9 mouse cellular contexts compared by ENCODE assay signal in the genomic region with DNA sequence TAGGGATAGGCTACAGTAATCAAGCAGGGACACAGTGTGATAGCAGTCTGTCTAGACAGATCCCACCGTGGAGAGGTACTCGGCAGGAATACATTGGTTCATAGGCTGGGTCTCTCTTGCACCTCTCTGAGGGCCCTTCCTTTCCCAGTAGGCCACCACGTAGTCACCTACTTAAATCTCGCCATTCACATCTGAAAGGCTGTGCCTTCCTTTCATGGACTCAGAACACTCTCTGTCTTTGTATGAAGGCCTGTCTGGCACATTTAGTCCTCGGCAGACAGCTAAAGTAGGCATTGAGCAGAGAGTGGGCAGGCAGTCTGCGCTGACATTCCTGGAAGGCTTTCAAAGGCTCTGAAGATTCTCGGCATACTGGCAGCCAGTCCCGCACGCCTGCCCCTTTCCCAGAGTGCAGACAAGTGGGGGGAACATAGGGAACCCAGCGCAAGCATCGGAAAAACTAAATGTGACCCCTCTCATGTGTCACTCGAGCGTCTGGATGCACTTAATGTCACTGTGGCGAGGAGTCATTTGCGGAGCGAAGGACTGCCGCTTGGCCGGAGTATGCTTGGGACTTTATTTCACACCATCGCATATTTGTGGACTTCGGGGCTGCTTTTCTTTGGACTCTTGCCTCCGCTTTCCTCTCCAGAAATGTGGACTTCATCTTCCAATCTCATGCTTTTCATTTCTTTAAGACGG.
DNase-seq lines count a peak whose midpoint lies in the region; ATAC-seq and TF ChIP-seq lines count a peak whose summit lies in the region.
"Had no signal": no experiment of that assay in that cellular context is flagged by ENCODE, and none has a peak within 500 bp of the region (broad histone marks: within the 10 kb centered on the region; RNA-seq: fewer than 3 reads in every experiment).

No protein-coding gene starts in this region.

- peak overlapping the region; percentile 62 for H3K27ac ChIP-seq in kidney, adult 2 months (ENCODE audit: insufficient read depth, low read depth, low read length)
- H3K27ac ChIP-seq: macrophage had no signal

- 37% methylated on average over 22 of the region's 22 CpGs for WGBS in kidney, adult 2 months

- H3K4me1 ChIP-seq in E14TG2a.4 (replicated peaks; ENCODE audit: low read depth, low read length): 0 out of 2 replicates have a peak, but pooled peaks cover 4% of the 10 kb centered on the region
- H3K4me1 ChIP-seq in kidney, adult 2 months (ENCODE audit: control insufficient read depth, insufficient read depth, low read length): peaks cover 73% of the 10 kb centered on the region

- TF ChIP-seq POLR2A in kidney, adult 2 months (IDR thresholded peaks at IDR 0.05; ENCODE audit: low read depth, low read length): no peak

- no peaks in the 10 kb centered on the region for H3K9me3 ChIP-seq in E14TG2a.4 (ENCODE audit: low read length)

- H3K36me3 ChIP-seq in E14TG2a.4 (ENCODE audit: insufficient read depth, low read length): no peaks in the 10 kb centered on the region
- peaks cover 7% of the 10 kb centered on the region; the same call in 1 of the 2 replicates for H3K36me3 ChIP-seq in kidney, adult 2 months (ENCODE audit: control insufficient read depth, insufficient read depth, low read length)

- no peak for TF ChIP-seq CTCF in E14TG2a.4 (conservative IDR thresholded peaks at IDR 0.05; ENCODE audit: low read length)
- no peak for TF ChIP-seq CTCF in kidney, adult 2 months (conservative IDR thresholded peaks at IDR 0.05; ENCODE audit: insufficient read depth, insufficient read length, low read depth, low read length)

- peak overlapping the region; percentile 45 for H3K4me3 ChIP-seq in E14TG2a.4 (replicated peaks; ENCODE audit: low read length)
- H3K4me3 ChIP-seq in kidney, adult 2 months (ENCODE audit: insufficient read depth, low read depth, low read length): no peak overlapping the region

- ATAC-seq in CD4-positive, CD25-positive, alpha-beta regulatory T cell, adult 4 months: no peak

- peak; percentile 13 for DNase-seq in ZHBTc4 (ENCODE audit: low read depth, low spot score)
- DNase-seq in heart, adult 11 months: peak; percentile 96
- peak; percentile 70 for DNase-seq in kidney, adult 2 months
- DNase-seq in left cerebral cortex, postnatal 36 days (ENCODE audit: low spot score in 2 of 2): peak; percentile 72 to 73
- peak; percentile 38 for DNase-seq in right cerebral cortex, postnatal 14 days
- DNase-seq in cerebellum, adult 9-11 months: no peak

- intact Hi-C loops in left cerebral cortex, postnatal 36 days (cut with DNase I): loop anchor here (2.0 kb wide), 1 partner anchor 17 kb away; no protein-coding TSS in a partner anchor

- peaks cover 44% of the 10 kb centered on the region for H3K27me3 ChIP-seq in E14TG2a.4 (ENCODE audit: insufficient read depth, low read length)
- no peaks in the 10 kb centered on the region for H3K27me3 ChIP-seq in kidney, adult 2 months (replicated peaks; ENCODE audit: control insufficient read depth, insufficient read depth, low read length)
